Mouse (Mus musculus): Measurements from ENCODE around the gene Syt15. TPM values are rescaled to one million over a fixed set of nuclear protein-coding genes. Genes with fewer than 3 reads are reported as not detected.

Gene Syt15
- 0.36 and 0.59 TPM in 2 replicates for polyA plus RNA-seq (2016; fragmentation: Nextera tagmentation; extraction: Ambion mirVana)

- H3K9ac ChIP-seq: no peak within 1 kb of the TSS
- peak within 1 kb of the TSS; percentile 49 for H3K4me2 ChIP-seq (replicated peaks)
- H3K4me1 ChIP-seq: peaks cover 4% of the 10 kb centered on the region; the same call in 1 of the 2 replicates
- no peaks in the 10 kb centered on the region for H3K36me3 ChIP-seq
- no peaks in the 10 kb centered on the region for H3K9me3 ChIP-seq (replicated peaks)
- H3K4me3 ChIP-seq: peak within 1 kb of the TSS; percentile 19; the same call in 1 of the 2 replicates
- H3K27ac ChIP-seq: no peak within 1 kb of the TSS
- peaks cover 31% of the 10 kb centered on the region for H3K27me3 ChIP-seq
- 73% methylated on average over 6 of the region's 6 CpGs for WGBS
- no peak for ATAC-seq (ENCODE audit: low FRiP score)
Measured at GRCm38 (mm10) chr14:34219295-34219694, at the start of gene Syt15. Gene Syt15 (plus strand): TSS chr14:34219595.

- H3K9ac ChIP-seq: no peak overlapping the region
- no peaks in the 10 kb centered on the region for H3K27me3 ChIP-seq
- no peak overlapping the region for H3K4me2 ChIP-seq (replicated peaks)
- no peak overlapping the region for H3K4me3 ChIP-seq
- H3K27ac ChIP-seq: no peak overlapping the region
- no peak for ATAC-seq (ENCODE audit: low FRiP score)
- H3K4me1 ChIP-seq: no peaks in the 10 kb centered on the region
- no peaks in the 10 kb centered on the region for H3K36me3 ChIP-seq
- 84% methylated on average over 3 of the region's 3 CpGs for WGBS
- H3K9me3 ChIP-seq (replicated peaks): no peaks in the 10 kb centered on the region
Measured at GRCm38 (mm10) chr14:34171107-34171506, 48.3 kb upstream of the Syt15 start.

GRCm38 (mm10) chr14:34179351-34179750 is 40.0 kb upstream of the Syt15 start:
- H3K9ac ChIP-seq: no peak overlapping the region
- WGBS: 89% methylated on average over 3 of the region's 3 CpGs
- ATAC-seq (ENCODE audit: low FRiP score): no peak

GRCm38 (mm10) chr14:34183101-34183500 is 36.3 kb upstream of the Syt15 start:
- no peak overlapping the region for H3K9ac ChIP-seq
- no peak overlapping the region for H3K27ac ChIP-seq
- no peak for ATAC-seq (ENCODE audit: low FRiP score)
- H3K4me2 ChIP-seq (replicated peaks): no peak overlapping the region
- H3K27me3 ChIP-seq: no peaks in the 10 kb centered on the region
- H3K4me1 ChIP-seq: no peaks in the 10 kb centered on the region
- WGBS: 96% methylated on average over 1 of the region's 1 CpGs
- no peak overlapping the region for H3K4me3 ChIP-seq
- peaks cover 6% of the 10 kb centered on the region; the same call in 1 of the 2 replicates for H3K9me3 ChIP-seq (replicated peaks)
- no peaks in the 10 kb centered on the region for H3K36me3 ChIP-seq

More at GRCm38 (mm10) chr14:34179351-34179750, 40.0 kb upstream of the Syt15 start:
- H3K4me2 ChIP-seq (replicated peaks): no peak overlapping the region
- H3K4me3 ChIP-seq: no peak overlapping the region
- H3K27ac ChIP-seq: no peak overlapping the region
- no peaks in the 10 kb centered on the region for H3K36me3 ChIP-seq
- H3K9me3 ChIP-seq (replicated peaks): peaks cover 6% of the 10 kb centered on the region; the same call in 1 of the 2 replicates
- H3K27me3 ChIP-seq: no peaks in the 10 kb centered on the region
- no peaks in the 10 kb centered on the region for H3K4me1 ChIP-seq

GRCm38 (mm10) chr14:34188629-34189028 is 30.8 kb upstream of the Syt15 start:
- no peak for ATAC-seq (ENCODE audit: low FRiP score)
- WGBS: 65% methylated on average over 5 of the region's 5 CpGs

GRCm38 (mm10) chr14:34190361-34190760 is 29.0 kb upstream of the Syt15 start:
- Histone ChIP-seq H3K4me2 (replicated peaks) (no peak overlapping the region), H3K36me3 (0 out of 2 replicates have a peak, but pooled peaks cover 7% of the 10 kb centered on the region), H3K9me3 (replicated peaks) (no peaks in the 10 kb centered on the region), H3K27ac (no peak overlapping the region), H3K27me3 (no peaks in the 10 kb centered on the region), H3K4me3 (no peak overlapping the region), H3K9ac (no peak overlapping the region), H3K4me1 (no peaks in the 10 kb centered on the region)
- WGBS: 75% methylated on average over 7 of the region's 7 CpGs
- no peak for ATAC-seq (ENCODE audit: low FRiP score)

More at GRCm38 (mm10) chr14:34188629-34189028, 30.8 kb upstream of the Syt15 start:
- Histone ChIP-seq H3K9ac (no peak overlapping the region), H3K27me3 (no peaks in the 10 kb centered on the region), H3K4me3 (no peak overlapping the region), H3K27ac (no peak overlapping the region), H3K36me3 (no peaks in the 10 kb centered on the region), H3K4me1 (no peaks in the 10 kb centered on the region), H3K4me2 (replicated peaks) (no peak overlapping the region), H3K9me3 (replicated peaks) (no peaks in the 10 kb centered on the region)

- Histone ChIP-seq H3K9ac (no peak overlapping the region), H3K27ac (no peak overlapping the region), H3K36me3 (0 out of 2 replicates have a peak, but pooled peaks cover 7% of the 10 kb centered on the region), H3K4me1 (no peaks in the 10 kb centered on the region; the same call in 1 of the 2 replicates), H3K27me3 (no peaks in the 10 kb centered on the region), H3K4me2 (replicated peaks) (no peak overlapping the region), H3K4me3 (no peak overlapping the region), H3K9me3 (replicated peaks) (no peaks in the 10 kb centered on the region)
- ATAC-seq (ENCODE audit: low FRiP score): no peak
- 81% methylated on average over 4 of the region's 4 CpGs for WGBS
Measured at GRCm38 (mm10) chr14:34193879-34194278, 25.5 kb upstream of the Syt15 start.

- 0 out of 2 replicates have a peak, but pooled peaks cover 7% of the 10 kb centered on the region for H3K36me3 ChIP-seq
- H3K4me2 ChIP-seq (replicated peaks): no peak overlapping the region
- no peak overlapping the region for H3K27ac ChIP-seq
- peaks cover 5% of the 10 kb centered on the region; the same call in 1 of the 2 replicates for H3K27me3 ChIP-seq
- no peak for ATAC-seq (ENCODE audit: low FRiP score)
- H3K4me1 ChIP-seq: peaks cover 1% of the 10 kb centered on the region
- no peak overlapping the region for H3K4me3 ChIP-seq
- WGBS: 92% methylated on average over 15 of the region's 15 CpGs
- no peaks in the 10 kb centered on the region for H3K9me3 ChIP-seq (replicated peaks)
- no peak overlapping the region for H3K9ac ChIP-seq
Measured at GRCm38 (mm10) chr14:34195466-34195865, 23.9 kb upstream of the Syt15 start.

GRCm38 (mm10) chr14:34196706-34197105 is 22.7 kb upstream of the Syt15 start:
- WGBS: 59% methylated on average over 4 of the region's 4 CpGs
- peaks cover 9% of the 10 kb centered on the region; the same call in 1 of the 2 replicates for H3K27me3 ChIP-seq
- no peak overlapping the region for H3K9ac ChIP-seq
- no peaks in the 10 kb centered on the region for H3K9me3 ChIP-seq (replicated peaks)
- H3K27ac ChIP-seq: no peak overlapping the region
- no peak overlapping the region for H3K4me3 ChIP-seq
- no peak overlapping the region for H3K4me2 ChIP-seq (replicated peaks)
- H3K36me3 ChIP-seq: 0 out of 2 replicates have a peak, but pooled peaks cover 7% of the 10 kb centered on the region
- ATAC-seq (ENCODE audit: low FRiP score): no peak
- peaks cover 6% of the 10 kb centered on the region for H3K4me1 ChIP-seq

- WGBS: 2% methylated on average over 19 of the region's 19 CpGs
- peak; percentile 82 for ATAC-seq (ENCODE audit: low FRiP score)
- H3K9me3 ChIP-seq (replicated peaks): no peaks in the 10 kb centered on the region
- peaks cover 6% of the 10 kb centered on the region for H3K4me1 ChIP-seq
- H3K4me2 ChIP-seq (replicated peaks): peak overlapping the region; percentile 93
- H3K27me3 ChIP-seq: peaks cover 15% of the 10 kb centered on the region
- H3K4me3 ChIP-seq: peak overlapping the region; percentile 80
- peak overlapping the region; percentile 65 for H3K27ac ChIP-seq
- H3K9ac ChIP-seq: peak overlapping the region; percentile 74
- no peaks in the 10 kb centered on the region for H3K36me3 ChIP-seq
Measured at GRCm38 (mm10) chr14:34200738-34201230, 18.6 kb upstream of the Syt15 start.

GRCm38 (mm10) chr14:34201231-34202035 is 18.0 kb upstream of the Syt15 start, which contains the start of gene Gprin2:
Gene Gprin2 (minus strand): TSS chr14:34201653.
- Histone ChIP-seq H3K36me3 (no peaks in the 10 kb centered on the region), H3K4me2 (replicated peaks) (peak within 1 kb of the TSS; percentile 93), H3K9me3 (replicated peaks) (no peaks in the 10 kb centered on the region), H3K4me3 (peak within 1 kb of the TSS; percentile 80), H3K27ac (peak within 1 kb of the TSS; percentile 65), H3K9ac (peak within 1 kb of the TSS; percentile 74), H3K27me3 (peaks cover 15% of the 10 kb centered on the region), H3K4me1 (peaks cover 6% of the 10 kb centered on the region)
- WGBS: 4% methylated on average over 39 of the region's 52 CpGs
- ATAC-seq (ENCODE audit: low FRiP score): peak; percentile 72

GRCm38 (mm10) chr14:34207996-34208395 is 11.4 kb upstream of the Syt15 start:
- H3K9me3 ChIP-seq (replicated peaks): no peaks in the 10 kb centered on the region
- no peaks in the 10 kb centered on the region; the same call in 1 of the 2 replicates for H3K27me3 ChIP-seq
- H3K4me2 ChIP-seq (replicated peaks): no peak overlapping the region
- H3K4me1 ChIP-seq: no peaks in the 10 kb centered on the region
- ATAC-seq (ENCODE audit: low FRiP score): no peak
- WGBS: 78% methylated on average over 6 of the region's 6 CpGs
- no peak overlapping the region for H3K9ac ChIP-seq
- H3K27ac ChIP-seq: no peak overlapping the region
- H3K4me3 ChIP-seq: no peak overlapping the region
- no peaks in the 10 kb centered on the region for H3K36me3 ChIP-seq

All from hindbrain, embryonic 12.5 days (tissue).